Mouse (Mus musculus): ENCODE measurements around the gene Sccpdh.
"Not testable (repeated sequence)": the region's sequence is repeated elsewhere in the genome, so short reads cannot be mapped to it uniquely, and the experiment has no call there.

Gene Sccpdh

DNA sequence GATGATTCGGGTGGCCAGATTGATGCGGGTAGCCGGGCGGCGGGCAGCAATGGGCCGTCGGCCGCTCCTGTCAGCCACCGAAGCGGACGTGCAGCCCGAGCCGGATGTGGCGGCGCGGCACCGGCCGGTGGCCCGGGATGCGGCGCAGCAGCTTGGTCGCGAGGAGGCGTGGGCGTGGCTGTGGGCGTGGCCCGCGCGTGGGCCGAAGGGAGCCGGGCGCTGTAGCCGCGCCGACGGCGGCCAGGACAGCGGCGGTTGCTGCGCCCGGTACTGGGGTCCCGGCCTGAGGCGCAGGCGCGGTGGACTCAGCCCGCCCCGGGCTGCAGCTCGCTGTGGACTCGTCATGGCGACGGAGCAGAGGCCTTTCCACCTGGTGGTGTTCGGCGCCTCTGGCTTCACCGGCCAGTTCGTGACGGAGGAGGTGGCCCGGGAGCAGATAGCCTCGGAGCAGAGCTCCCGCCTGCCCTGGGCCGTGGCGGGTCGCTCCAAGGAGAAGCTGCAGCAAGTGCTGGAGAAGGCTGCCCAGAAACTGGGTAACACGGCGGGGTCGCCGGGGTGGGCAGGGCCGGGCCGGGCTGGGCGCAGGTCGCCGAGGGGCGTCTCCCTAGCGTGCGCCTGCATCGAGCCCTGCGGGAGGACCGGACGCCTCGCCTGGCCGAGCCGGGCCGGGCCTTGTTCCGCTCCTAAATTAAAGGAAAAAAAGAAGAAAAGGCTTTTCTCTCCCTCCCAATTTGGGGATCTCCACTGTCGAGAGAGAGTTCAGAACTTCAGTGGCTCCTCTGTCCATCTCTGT, at the start of gene Sccpdh:
Gene Sccpdh (plus strand): TSS at position 198 of the 793 bp plus-strand sequence.
- peak; percentile 81 to 83 for DNase-seq

DNA sequence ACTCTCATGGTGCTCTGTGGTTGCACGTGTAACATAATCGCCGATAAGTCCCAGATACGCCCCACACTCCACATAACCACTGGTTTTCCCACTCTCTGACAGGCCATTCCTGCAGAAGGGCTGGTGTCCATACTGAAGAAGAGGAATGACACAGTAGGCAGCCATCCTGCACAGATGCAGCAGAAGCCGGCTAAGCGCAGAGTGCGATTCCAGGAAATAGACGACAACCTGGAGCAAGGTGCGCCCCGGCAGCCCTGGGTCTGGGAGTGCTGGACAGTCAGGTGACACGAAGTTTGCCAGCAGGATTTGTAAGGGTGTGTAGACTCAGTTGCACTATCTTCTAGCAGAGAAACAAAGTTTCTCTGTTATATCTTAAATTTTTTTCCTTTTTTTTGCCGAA, 45.3 kb upstream of the Sccpdh start:
- no peak for DNase-seq

DNA sequence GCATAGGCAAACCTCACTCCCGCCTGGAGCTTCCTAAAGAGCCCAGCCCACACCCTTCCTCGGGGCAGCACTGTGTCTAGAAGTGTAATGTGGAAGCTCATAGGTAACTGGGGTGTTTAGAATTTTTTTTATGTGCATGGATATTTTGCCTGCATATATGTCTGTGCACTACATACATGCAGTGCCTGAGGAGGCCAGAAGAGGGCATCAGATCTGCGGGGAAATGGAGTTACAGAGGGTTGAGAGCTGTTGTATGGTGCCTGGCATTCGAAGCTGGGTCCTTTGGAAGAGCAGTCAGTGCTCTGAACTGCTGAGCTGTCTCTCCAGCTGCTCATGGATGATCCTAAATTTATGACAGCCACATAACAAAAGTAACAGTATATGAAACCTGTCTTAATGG, 44.4 kb upstream of the Sccpdh start:
- DNase-seq = peak; percentile 56 to 59

DNA sequence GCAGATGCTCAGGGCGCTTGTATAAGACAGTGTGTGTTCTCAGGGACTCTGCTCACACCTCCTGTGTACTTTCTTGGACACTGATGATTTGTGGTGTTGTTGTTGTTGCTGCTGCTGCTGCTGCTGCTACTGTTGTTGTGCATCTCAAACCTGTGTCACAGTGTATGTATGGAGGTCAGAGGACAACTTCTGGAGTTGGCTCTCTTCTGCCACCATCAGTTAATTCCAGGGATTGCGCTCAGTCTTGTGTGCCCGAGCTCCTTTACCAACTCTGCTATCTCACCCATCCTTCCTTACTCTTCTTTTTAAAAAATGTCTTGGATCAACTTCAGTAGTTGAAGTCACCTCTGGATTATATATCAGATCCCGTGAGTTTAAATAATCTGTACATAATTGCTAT, 43.7 kb upstream of the Sccpdh start:
- DNase-seq = peak; percentile 48 to 67

DNA sequence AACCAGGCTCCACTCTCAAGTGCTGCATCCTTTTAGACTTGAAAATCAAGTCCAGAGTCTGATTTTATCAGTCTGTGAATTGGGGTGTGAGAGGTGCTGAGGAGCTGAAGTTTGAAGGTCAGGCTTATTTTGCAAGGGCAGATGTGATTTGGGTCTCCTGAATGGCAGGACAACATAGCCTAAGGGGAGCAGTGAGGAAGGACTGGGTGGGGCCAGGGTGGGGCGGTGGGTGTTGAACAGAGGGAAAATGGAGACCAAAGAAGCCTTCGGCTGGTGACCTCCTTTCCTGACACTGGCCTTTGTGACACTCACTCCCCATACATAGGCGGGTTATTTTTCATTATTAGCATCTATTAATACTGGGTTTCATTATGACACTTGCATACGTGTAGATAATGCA, 40.2 kb upstream of the Sccpdh start:
- DNase-seq = no peak

DNA sequence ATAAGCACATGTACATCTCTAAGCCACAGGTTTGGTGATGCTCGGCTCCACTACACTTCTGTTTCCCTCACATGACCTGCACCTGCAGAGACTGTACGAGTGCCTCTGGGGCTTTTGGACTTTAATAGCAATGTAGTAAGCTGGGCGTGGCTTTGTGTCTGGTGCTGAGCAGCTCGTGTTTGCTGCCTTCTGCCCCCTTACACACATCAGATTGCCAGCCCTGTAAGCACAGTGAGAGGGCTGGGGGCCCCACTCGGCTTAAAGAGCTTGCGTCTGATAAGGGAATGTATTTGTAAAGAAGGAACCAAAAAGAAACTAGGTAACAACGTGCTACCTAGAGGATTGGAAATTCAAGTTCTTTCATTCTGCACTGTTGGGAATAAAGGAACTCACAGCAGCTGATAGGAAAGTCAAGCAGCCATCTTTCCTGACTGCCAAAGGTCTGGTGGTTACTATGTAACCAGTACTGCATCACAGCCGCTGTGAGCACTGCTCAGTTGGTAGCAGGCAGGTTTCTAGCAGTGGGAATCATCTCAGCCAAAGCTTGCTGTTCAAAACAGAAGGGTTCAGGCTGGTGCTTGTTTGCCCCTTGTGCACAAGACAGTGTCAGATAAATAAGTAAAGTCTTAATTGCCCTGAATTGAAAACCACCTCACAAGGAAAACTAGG, 39.4 kb upstream of the Sccpdh start:
- DNase-seq = no peak

DNA sequence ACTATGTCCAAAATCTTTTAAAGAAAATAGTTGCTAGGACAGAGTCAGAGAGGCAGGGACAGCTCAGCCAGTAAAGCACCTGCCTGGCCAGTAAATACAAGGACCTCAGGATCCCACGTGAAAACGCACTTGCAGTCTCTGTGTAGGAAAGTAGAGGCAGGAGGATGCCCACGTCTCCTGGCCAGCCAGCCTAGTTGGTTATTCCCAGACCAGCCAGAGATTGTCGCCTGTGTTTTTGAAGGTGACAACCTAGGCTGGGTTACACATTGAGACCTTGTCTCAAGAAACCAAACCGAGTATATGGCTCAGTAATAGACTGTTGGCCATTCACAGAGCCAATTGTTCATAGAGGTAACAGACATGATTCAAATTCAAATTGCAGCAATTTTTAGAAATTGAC, 38.7 kb upstream of the Sccpdh start:
- DNase-seq = no peak

DNA sequence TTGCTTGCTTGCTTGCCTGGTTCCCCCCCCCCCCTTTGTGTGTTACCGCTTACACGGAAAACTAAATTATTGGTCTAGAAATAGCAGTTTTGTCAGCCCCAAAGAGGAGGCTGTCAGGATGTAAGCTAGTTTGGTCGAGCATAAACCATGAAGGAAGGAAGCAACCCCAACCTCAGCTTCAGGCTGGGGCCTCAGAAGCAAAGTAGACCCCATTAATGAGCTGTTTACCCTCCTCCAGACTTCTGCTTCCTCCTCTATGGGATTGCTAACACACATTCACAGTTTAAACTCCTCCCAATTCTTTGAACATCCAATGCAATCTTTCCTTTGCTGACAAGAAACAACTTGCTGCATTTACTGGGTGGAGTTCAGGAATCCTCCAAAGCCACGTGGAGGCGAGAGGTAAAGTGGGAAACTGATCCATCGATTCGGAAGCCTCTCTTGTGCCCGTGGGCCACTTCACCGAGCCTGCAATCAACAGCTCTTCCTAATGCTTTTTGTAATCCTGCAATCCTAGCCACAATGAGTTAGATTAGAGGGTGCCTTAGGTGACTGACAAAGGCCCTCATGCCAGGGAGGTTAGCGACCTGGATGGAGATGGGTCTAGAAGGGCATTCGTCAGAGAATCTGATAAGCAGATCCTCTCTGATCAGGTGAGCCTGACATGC, 35.1 kb upstream of the Sccpdh start:
- DNase-seq = no peak

DNA sequence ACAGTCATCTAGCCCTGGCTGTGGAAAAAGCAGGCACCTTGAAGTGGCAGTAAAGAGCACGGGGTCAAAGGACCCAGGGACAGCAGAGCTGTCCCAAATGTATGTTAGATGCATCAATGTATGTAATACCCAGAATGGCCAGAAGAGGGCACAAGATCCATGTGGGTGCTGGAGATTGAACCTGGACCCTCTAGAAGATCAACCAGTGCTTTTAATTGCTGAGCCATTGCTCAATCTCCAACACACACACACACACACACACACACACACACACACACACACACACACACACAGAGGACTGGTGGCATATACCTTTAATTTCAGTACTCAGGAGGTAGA, 34.6 kb upstream of the Sccpdh start:
- no peak for DNase-seq

DNA sequence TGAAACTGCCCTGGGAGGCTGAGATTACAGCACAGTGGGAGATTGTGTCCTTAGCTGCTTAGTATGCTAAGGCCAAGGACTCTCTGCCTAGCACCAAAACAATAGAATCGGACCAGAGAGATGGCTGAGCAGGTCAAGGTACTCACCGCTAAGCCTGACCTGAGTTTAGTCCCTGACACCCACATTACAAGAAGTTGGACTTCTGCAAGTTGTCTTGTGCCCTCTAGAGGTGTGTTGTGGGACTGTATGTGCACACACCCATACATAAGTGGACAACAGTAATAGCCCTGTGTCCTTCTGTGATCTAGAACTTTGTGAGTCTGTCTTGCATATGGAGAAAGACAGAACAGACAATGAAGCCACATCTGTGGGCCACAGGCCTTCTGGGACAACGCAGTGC, 33.9 kb upstream of the Sccpdh start:
- DNase-seq = no peak

DNA sequence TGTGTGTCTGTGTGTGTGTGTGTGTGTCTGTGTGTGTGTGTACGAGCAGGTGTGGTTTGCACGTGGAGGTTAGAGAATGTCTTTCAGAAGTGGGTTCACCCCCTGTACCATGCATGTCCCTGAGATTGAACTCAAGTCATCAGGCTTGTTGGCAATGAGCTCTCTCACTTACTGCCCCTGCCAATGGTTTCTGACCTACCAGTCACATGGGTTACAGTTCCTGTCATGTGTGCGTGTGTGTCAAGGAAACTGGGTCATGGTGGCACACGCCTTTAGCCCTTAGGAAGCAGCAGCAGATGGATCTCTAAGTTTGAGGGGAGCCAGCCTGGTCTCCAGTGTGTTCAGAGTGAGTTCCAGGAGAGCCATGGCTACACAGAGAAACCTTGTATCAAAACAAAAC, 25.3 kb upstream of the Sccpdh start:
- no peak for DNase-seq

DNA sequence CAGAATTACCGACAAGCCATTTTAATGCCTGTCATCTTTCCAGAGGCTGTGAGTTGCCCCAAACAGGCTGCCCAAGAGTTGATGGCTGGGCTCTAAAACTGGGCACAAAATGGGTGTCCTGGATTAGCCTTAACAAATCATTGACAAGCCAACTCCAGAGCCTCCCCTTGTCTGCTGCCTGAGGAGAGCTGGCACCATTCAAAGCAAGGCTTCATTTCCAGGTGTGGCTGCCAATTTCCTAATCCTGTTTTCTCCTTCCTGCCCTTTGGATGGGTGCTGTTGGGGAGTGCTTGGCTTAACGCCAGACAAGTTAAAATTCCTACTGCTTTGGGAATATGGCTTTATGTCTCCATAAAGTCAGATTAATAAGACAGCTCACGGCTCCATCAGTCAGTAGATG, 23.9 kb upstream of the Sccpdh start:
- DNase-seq = no peak

DNA sequence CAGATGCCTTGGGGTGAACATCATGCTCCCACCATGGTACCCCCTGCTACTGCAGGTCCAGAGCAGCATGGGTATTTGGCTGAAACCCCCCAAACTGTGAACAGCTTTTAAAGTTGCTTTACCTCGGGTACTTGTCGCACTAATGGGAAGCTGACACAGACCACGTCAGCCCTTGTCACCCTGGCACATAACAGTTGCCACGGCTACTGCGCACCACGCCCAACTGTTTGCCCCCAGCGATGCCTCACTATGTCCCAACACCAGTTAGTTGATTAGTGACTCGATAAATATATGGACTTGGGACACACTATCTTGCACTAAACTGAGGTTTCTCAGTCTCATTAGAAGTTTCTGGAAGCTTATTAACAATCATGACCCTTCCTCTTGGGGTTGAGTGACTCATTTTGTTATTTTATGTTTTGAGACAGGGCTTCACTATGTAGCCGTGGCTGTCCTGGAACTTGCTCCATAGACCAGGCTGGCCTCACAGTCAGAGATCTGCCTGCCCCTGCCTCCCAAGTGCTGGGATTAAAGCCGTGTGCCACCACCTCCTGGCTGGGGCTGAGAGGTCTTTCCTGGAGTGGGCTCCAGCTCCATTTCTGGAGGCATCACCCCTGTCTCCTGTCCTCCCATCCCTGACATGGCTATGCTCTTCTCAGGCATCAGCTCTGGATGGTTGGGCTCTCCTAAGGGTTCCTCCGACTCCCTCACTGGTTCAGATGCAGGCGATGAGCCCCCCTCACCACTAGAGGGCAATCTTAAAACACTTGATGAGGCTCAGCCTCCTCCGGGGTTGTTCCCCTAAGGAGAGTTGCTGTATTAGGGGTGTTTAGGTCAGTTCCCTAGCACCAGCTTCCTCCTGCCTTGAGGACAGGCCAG, 22.7 kb upstream of the Sccpdh start:
- DNase-seq = peak; percentile 67 to 72

DNA sequence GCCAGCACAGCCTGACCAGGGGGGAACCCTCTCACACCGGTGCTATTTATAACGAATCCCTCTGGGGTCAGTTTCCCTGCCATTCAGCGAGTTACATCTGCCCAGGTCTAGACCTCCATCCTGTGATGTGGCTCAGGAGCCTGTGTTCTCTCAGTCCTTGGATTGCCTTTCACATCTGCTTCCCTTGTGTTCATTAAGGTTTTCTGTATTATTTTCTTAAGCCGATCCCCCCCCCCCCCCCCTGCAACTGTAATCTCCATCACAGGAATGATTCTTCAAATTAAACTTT, 22.1 kb upstream of the Sccpdh start:
- no peak for DNase-seq

DNA sequence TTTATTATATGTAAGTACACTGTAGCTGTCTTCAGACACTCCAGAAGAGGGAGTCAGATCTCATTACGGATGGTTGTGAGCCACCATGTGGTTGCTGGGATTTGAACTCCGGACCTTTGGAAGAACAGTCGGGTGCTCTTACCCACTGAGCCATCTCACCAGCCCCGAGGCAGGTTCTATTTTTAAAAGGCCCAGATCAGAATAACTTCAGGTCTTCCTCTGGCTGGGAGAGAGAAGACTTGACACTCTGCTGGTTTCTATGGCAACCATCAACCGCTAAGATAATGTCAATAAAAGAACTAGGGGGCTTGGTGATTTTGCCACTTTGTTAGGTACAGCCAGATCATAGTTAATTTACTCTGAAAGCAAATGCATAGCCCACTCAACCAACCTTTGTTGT, 19.3 kb upstream of the Sccpdh start:
- not testable (repeated sequence) for DNase-seq

DNA sequence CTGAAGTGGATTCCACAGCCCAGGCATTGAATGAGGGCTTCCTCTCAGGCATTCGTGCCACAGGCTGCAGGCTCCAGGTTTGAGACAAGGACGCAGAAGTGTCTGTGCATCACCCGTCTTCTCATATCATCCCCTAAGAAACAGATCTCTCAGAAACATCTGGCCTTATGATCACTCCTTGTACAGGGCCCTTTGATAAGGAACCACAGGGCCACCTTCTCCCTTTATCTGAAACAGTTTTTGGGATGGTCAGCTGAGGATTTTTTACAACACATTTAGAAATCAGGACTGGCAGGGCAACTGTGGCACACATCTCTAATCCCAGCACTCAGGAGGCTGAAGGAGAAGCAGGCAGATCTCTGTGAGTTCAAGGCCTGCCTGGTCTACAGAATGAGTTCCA, 18.7 kb upstream of the Sccpdh start:
- no peak for DNase-seq

DNA sequence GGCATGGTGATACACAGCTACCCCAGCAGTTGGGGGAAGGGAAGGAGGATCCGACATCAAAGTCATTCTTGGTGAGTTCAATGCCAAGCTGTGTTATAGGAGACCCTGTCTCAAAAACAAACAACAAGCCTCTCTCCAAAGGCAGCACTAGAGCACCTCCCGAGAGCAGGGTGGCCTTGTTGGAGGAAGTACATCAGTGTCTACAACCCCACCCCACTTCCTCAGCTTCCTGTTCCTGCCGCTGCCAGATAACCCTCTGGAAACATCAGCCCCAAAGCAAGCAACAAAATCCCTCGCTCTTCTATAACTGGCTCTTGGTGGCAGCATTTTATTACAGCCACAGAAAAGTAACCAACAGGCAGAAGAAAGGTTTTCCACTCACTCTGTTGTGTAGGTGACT, 17.7 kb upstream of the Sccpdh start:
- DNase-seq = no peak

DNA sequence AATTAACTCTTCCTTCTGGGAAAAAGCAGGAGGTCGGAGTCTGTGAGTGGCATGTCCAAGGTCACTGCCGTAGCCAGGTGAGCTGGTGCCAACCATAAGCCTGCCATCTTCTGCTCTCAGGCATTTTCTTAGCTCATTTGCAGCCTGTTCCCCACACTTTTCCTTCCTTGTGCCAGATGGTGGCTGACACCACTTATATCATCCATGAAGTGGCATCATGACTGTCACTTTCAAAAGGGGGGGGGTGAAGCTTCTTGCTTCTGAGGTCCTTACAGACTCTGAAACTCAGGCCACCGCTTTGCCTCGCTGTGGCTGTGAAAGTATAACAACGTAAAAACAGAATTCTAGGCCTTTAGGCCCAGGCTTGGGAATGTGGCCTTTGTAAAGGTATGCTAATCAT, 16.8 kb upstream of the Sccpdh start:
- no peak for DNase-seq

DNA sequence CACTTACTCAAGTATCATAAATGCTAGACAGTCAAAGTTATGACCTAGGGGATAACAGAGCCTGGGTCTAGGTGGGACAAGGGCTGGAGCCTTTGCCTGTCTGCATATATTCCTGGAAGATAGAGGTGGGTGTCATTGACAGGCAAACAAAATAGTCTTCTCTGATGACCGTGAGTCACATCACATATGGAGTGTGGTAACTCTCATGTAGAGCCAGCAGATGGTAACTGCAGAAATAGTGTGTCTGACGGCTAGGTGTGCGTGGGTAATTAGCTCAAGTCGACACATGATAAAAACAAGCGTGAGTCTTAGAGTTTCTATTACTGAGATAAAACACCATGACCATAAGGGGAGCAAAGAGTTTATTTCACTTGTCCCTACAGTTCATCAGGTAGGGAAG, 4.9 kb upstream of the Sccpdh start:
- no peak for DNase-seq

DNA sequence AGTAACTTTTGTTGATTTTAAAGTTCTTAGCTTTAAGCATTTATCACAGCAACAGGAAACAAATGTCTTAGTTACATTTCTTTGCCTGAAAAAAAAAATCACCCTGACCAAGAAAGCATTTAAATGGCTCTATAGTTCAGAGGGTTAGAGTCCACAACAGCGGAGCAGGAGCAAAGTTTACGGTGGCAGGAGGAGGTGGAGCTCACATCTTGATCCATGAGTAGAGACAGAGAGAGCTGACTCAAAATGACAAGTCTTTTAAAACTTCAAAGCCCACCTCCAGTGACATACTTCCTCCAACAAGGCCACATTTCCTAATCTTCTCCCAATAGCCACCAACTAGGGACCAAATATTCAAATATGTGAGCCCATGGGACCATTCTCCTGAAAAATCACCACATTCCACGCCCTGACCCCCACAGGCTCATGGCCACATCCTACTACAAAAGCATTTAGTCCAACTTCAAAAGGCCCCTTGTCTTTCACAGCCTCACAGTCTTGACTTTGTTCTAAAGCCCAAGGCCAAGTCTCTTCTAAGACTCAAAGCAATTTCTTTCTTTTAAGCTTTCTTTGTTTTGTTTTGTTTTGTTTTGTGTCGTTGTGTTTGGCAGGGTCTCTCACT, 3.6 kb upstream of the Sccpdh start:
- DNase-seq = no peak

DNA sequence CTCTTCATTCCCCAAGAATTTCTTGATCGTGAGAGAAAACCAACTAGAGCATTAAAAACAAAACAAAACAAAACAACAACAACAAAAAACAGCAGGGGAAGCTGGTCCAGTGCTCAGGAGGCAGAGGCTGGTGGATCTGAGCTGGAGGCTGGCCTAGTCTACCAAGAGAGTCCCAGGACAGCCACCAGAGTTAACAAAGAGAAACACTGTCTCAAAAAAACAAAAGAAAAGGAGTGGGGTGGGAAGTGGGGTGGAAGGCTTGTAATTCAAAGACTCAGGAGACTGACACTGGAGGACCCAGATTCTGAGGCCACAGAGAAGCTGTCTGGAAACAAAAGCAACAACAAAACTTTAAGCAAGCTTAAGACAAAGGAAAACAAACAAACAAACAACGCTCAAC, 1.0 kb upstream of the Sccpdh start:
- no peak for DNase-seq

DNA sequence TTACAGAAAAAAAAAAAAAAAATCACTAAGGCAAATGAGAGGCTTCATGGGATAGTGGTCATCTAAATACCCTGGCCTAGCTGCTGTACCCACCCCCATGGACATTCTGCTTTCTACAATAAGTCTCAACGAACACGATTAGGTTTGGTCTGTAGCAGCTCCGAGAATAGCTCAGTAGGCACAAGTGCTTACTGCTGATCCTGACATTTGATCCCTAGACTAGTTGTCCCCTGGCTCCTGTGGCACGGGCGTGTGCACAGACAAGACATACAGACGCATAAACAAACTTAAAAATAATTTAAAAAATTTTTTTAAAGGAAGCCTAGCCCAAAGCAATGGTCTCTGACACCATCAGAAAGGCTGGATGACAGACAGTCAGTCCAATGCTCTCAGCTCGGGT, 560 bp upstream of the Sccpdh start:
- DNase-seq = no peak
